Mouse (Mus musculus) cerebellum, adult 2 months (tissue): ENCODE measurements around the gene Rfx2.

Experiments used
- CTCF ChIP-seq: fragments of 200-500 bp; IDR thresholded peaks from 2 replicates; pipeline ENCODE4 v1.5.1; 2011; ENCODE audit warnings: low read depth, mild to moderate bottlenecking, control low read depth, low read length, moderate library complexity, borderline replicate concordance; ENCODE audit not compliant: insufficient read depth
- POLR2A ChIP-seq: fragments of 200-500 bp; IDR thresholded peaks from 2 replicates; pipeline ENCODE4 v1.6.1; 2011; ENCODE audit warnings: low read length, control low read depth, borderline replicate concordance; ENCODE audit not compliant: insufficient read depth

- TF ChIP-seq CTCF: no peak
- TF ChIP-seq POLR2A: no peak
Measured at GRCm38 (mm10) chr17:56792588-56792987, 38.2 kb downstream of the Rfx2 start.
